Mouse (Mus musculus) embryonic fibroblast, embryonic 13.5 days (primary cell): ENCODE measurements around the gene Pced1b.

Experiments used
- CTCF ChIP-seq: IDR thresholded peaks from 2 replicates; pipeline ENCODE4 v1.5.1; 2011; ENCODE audit warnings: mild to moderate bottlenecking, control low read depth, low read length, moderate library complexity, borderline replicate concordance; ENCODE audit not compliant: insufficient read depth
- POLR2A ChIP-seq: IDR thresholded peaks from 2 replicates; pipeline ENCODE4 v1.6.1; 2011; ENCODE audit warnings: low read depth, mild to moderate bottlenecking, control low read depth, low read length, moderate library complexity

GRCm38 (mm10) chr15:97322821-97323220 lies 75.9 kb downstream of the Pced1b start:
- TF ChIP-seq POLR2A = no peak
- no peak for TF ChIP-seq CTCF
